Mouse (Mus musculus): ENCODE results near the gene Tectb.
"Not testable (repeated sequence)": the region's sequence is repeated elsewhere in the genome, so short reads cannot be mapped to it uniquely, and the experiment has no call there.

Gene Tectb

GRCm38 (mm10) chr19:55180433-55180832 is at the start of gene Tectb:
TSS of gene Tectb (plus strand) at chr19:55180733.
- DNase-seq, result no peak

DNA sequence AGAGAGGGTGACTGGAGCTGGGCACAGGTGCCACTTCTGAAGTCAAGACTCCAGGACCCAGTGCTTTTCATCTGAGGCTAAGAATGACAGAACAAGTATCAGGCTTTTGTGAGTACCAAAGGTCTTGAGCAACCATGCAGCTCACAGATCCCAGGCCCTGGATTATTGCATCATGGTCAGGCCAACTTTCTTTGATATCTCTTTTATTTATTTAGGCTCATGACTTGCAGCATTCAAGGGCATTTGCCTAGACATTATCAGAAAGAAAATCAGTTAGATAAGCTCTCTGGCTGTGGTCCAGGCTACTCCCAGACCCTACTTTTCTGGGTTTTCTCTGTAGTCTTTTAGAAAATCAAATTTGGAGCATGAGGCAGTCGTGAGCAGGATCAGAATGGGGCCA is 48.8 kb upstream of the Tectb start:
- DNase-seq, result no peak

GRCm38 (mm10) chr19:55132476-55132875 is 48.1 kb upstream of the Tectb start:
- DNase-seq, result no peak

DNA sequence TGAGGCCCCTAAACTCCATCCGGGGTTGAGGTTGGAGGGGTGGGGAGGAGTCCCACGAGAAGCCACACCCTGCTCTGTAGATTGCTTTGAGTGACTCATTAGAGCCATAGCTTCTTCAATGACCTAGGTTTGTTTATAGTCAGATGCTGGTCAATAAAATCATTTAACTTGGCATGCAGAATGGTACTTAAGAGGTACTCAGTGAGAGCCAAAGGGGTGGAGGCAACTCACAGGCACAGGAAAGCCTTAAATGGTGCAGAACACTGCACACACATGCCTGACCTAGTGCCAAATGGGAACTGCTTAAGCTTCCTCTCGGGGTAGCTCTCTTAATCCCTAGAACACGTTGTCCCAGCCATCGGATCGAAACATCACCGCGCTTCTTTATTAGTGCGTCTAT is 46.0 kb upstream of the Tectb start:
- DNase-seq, result no peak

DNA sequence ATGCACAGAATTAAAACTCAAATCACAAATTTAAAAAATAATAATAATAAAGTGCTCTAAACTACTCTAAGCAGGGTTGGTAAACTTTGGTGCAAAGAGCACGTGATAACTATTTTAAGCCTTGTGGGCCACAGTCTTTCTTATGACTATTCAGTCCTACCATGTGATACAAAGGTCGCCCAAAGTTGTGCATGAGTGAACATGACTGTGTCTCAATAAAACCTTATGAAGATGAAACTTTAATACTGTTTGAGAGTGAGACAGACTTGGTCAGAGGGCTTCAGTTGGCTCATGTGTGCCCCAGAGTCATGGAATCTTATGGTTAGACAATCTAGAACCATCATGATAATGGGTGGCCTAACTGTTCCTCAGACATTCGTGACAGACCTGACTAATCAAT is 44.6 kb upstream of the Tectb start:
- DNase-seq, result no peak

GRCm38 (mm10) chr19:55136693-55137427 is 43.7 kb upstream of the Tectb start:
- peak in 1 of 2 experiments; percentile 3 for DNase-seq

DNA sequence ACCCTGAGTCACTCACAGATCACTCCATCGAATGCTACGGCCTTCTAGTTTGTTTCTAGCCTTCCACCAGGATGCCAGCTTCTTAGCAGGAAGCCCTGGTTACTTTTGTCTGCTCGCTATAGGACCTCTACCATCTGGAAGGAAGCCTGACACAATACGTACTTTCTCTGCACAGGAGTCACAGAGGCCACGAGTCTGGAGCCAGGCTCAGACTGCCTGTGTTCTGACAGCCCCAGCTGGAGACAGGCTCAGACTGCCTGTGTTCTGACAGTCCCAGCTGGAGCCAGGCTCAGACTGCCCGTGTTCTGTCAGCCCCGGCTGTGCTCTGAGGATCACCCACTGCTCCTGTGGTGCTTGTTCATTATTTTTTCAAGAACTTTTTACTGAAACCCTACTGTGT is 42.6 kb upstream of the Tectb start:
- no peak for DNase-seq

- DNase-seq, result no peak
Measured at GRCm38 (mm10) chr19:55138506-55138905, 42.0 kb upstream of the Tectb start.

DNA sequence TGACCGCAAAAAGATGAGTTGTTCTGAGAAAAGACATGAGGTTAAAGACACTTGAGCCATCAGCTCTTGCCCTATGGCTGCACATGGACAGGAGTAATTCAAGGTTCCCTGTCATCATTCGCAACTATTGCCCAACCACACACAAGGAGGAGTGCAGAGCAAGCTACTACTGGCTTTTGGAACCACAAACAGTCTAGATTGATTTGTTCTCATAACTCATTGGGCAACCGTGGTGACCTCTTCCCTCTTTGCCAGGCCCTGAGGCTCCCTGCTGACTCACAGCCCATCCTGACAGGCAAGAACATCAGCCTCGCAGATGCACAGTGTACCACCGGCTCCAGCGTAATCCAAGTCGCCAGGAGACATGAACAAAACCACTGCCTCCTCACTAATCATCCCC is 41.2 kb upstream of the Tectb start:
- DNase-seq, result no peak

- DNase-seq, result no peak
Measured at GRCm38 (mm10) chr19:55143391-55144300, 36.9 kb upstream of the Tectb start.

GRCm38 (mm10) chr19:55144691-55145090 is 35.8 kb upstream of the Tectb start:
- no peak for DNase-seq

- no peak for DNase-seq
Measured at GRCm38 (mm10) chr19:55145136-55145535, 35.4 kb upstream of the Tectb start.

GRCm38 (mm10) chr19:55147568-55147967 is 33.0 kb upstream of the Tectb start:
- DNase-seq, result no peak

- no peak for DNase-seq
Measured at GRCm38 (mm10) chr19:55148109-55148508, 32.4 kb upstream of the Tectb start.

- no peak for DNase-seq
Measured at GRCm38 (mm10) chr19:55149646-55150045, 30.9 kb upstream of the Tectb start.

DNA sequence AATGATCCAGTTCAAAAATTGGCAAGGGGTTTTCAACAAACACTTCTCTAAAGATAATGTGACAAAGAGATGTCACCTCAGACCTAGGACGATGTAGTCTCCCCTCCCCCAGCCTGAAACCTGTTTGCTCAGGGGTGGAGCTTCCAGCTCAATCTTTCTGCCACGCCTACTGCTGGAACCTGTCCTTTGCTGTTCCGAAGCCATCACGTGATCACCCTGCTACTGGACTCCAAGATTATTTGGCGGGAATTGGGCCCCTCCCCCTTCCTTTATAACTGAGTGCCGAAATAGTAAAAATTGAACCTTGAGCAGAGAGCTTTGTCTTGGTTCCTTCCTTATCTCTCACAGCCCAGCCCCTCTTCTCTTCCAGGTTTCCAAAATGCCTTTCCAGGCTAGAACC is 28.3 kb upstream of the Tectb start:
- not testable (repeated sequence) for DNase-seq

GRCm38 (mm10) chr19:55152983-55153382 is 27.6 kb upstream of the Tectb start:
- no peak for DNase-seq

DNA sequence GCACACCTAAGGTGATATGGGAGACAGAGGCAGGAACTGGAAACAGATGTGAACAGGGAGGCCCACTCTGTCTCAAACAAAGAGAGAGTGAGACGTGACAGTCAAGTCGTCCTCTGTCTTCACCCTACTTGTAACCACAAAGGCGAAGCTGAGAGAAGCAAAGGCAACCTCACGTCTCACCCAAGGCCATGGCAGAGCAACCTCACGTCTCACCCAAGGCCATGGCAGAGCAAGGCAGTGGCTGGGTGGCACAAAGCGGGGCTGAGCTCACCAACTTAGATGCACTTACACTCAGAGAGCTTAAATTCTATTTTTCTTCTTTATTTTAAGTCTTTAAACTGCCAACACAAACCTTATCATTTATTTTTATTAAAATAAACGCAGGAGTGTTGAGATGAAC is 23.5 kb upstream of the Tectb start:
- no peak for DNase-seq

DNA sequence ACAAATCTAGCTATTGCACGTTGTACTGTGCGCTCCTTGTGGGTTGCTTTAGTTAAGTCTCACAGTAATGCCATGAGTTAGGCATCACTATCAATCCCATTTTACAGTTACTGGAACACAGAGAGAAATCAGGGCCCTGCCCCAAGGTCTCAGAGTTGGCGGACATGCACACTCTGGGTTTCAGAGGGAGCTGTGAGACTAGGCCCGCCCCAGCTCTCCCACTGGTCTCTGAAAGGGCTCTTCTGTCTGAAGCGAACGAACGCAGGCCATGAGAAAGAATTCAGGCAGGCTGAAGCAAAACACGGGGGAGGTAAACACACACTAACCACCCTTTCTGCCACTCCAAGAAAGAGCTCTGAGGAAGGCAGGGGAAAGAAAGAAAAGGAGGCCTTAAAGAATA is 21.9 kb upstream of the Tectb start:
- no peak for DNase-seq

DNA sequence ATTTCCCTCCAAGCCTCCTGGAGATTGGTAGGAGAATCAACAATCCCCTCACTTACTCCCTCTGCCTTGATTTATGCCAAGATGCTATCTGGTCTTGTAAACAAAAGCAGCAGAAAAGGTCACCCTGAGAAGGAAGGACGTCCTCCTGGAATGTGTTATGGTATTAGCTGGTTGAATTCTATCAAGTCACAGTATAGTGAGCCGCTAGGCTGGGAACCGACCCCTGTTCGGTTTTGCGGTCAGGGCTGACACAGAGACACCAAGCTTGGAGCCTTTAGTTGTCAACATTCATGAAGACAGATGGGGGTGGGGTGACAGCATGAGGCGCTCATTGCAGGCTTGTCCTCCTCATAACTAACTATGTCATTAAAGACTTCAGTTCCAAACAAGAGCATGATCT is 20.7 kb upstream of the Tectb start:
- no peak for DNase-seq

- DNase-seq, result no peak
Measured at GRCm38 (mm10) chr19:55162271-55162670, 18.3 kb upstream of the Tectb start.

GRCm38 (mm10) chr19:55164162-55164561 is 16.4 kb upstream of the Tectb start:
- no peak for DNase-seq

GRCm38 (mm10) chr19:55165183-55165865 is 15.2 kb upstream of the Tectb start:
- DNase-seq, result no peak

- no peak for DNase-seq
Measured at GRCm38 (mm10) chr19:55165954-55166353, 14.6 kb upstream of the Tectb start.

All from spleen, adult 18-20 months (tissue).